Mouse (Mus musculus): ENCODE results near the gene Fam180a. TPM values are rescaled to one million over a fixed set of nuclear protein-coding genes. Genes with fewer than 3 reads are reported as not detected.

The Fam180a gene
- total and polyA plus RNA-seq, 3 experiments: not detected

DNA sequence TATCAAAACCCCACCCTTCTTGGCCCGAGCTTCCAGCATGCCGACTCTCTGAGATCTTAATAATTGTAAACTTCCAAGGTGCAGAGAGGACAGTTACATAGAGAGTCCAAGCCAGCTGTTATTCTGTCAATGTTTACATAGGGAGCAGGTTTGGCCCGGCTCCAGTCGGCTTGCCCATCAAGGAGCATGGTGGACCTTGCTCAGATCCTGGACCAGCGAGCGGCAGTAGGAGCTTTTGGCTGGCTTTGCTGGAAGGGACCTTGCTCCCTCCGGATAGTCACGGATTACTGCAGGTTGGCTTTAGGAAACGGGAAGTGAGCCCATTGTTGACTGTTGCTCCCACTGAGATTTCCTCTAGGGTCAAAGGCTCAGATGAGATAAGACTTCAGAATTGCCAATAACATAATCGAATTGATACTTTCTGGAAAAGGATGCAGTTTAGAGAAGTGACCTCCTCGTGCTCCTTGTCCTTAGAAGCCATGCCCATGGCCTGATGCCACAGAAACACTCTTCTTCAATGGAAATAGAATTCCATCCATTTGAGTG is 22.5 kb downstream of the Fam180a start:
- Histone ChIP-seq H3K4me2 (ENCODE audit: insufficient read depth, low read depth, poor library complexity, severe bottlenecking) (no peak overlapping the region), H3K27me3 (replicated peaks) (no peaks in the 10 kb centered on the region), H3K9ac (ENCODE audit: insufficient read depth, low read depth) (no peak overlapping the region), H3K79me2 (replicated peaks; ENCODE audit: control insufficient read depth, extremely low read depth, insufficient read depth, poor library complexity, severe bottlenecking) (no peaks in the 10 kb centered on the region), H3K9me3 (replicated peaks; ENCODE audit: low read length) (no peaks in the 10 kb centered on the region), H3K36me3 (replicated peaks in 1 of 2; ENCODE audit: control insufficient read depth in 1 of 2, insufficient read depth in 1 of 2, low read length in 1 of 2) (no peaks in the 10 kb centered on the region), H3K4me1 (ENCODE audit: control insufficient read depth in 1 of 2, insufficient read depth in 2 of 2) (peaks cover 0 to 12% of the 10 kb centered on the region in 2 experiments; a peak in 2 of 4 replicates), H3K27ac (ENCODE audit: insufficient read depth, low read depth) (no peak overlapping the region), H3K4me3 (replicated peaks in 1 of 3; ENCODE audit: low read depth in 2 of 3, low read length in 2 of 3, poor library complexity in 1 of 3) (no peak overlapping the region)
- no peak for DNase-seq (ENCODE audit: extremely low read depth)
- dilution Hi-C loops (cut with MboI; ENCODE audit: extremely low pct_ligation_motif_present, extremely low pct_unique_long_range_greater_than_20kb, low sequenced_read_pairs) (no loop called here), in situ Hi-C loops (cut with MboI; ENCODE audit: low pct_ligation_motif_present, low pct_unique_long_range_greater_than_20kb, low sequenced_read_pairs) (no loop called here)
- TF ChIP-seq GABPA (IDR thresholded peaks at IDR 0.05; ENCODE audit: insufficient replicate concordance, low read depth, low read length) (no peak), JUN (IDR thresholded peaks at IDR 0.05; ENCODE audit: insufficient read depth, low read depth, low read length) (no peak), SMC3 (IDR thresholded peaks at IDR 0.05; ENCODE audit: low read depth, low read length) (no peak), POLR2A (IDR thresholded peaks at IDR 0.05; ENCODE audit: low read depth, low read length) (no peak), USF2 (conservative IDR thresholded peaks at IDR 0.05; ENCODE audit: low read depth, low read length) (no peak), ZKSCAN1 (IDR thresholded peaks at IDR 0.05; ENCODE audit: borderline replicate concordance, low read depth, low read length) (no peak), MEF2A (IDR thresholded peaks at IDR 0.05; ENCODE audit: borderline replicate concordance, low read depth, low read length) (no peak), MAZ (IDR thresholded peaks at IDR 0.05; ENCODE audit: low read depth, low read length) (no peak), NELFE (IDR thresholded peaks at IDR 0.05; ENCODE audit: low read depth, low read length) (no peak), PAX5 (IDR thresholded peaks at IDR 0.05; ENCODE audit: low read length) (no peak), CHD1 (IDR thresholded peaks at IDR 0.05; ENCODE audit: low read depth, low read length) (no peak), RAD21 (IDR thresholded peaks at IDR 0.05; ENCODE audit: low read depth, low read length) (no peak), BHLHE40 (IDR thresholded peaks at IDR 0.05; ENCODE audit: low read depth, low read length) (no peak), E2F4 (IDR thresholded peaks at IDR 0.05; ENCODE audit: insufficient replicate concordance, low read depth, low read length) (no peak), ZNF384 (IDR thresholded peaks at IDR 0.05; ENCODE audit: low read depth, low read length) (no peak), ZMIZ1 (IDR thresholded peaks at IDR 0.05; ENCODE audit: low read depth, low read length) (no peak)

DNA sequence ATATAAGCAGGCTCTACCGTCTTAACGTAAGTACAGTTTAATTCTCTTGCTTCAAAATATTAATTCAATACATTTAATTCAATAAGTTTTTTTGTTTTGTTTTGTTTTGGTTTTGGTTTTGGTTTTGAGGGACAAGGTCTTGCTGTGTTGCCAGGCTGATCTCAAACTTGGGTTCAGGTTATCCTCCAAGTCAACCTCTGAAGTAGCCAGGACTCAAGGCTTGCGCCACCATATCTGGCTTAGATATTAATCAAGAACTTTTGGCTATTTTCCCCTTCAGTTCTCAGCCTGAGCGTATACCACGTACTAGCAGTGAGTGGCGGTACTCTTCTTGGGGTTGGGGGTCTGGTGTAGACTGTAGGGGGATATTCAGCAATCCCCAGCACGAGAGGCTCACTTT is 23.4 kb downstream of the Fam180a start:
- Histone ChIP-seq H3K4me2 (ENCODE audit: insufficient read depth, low read depth, poor library complexity, severe bottlenecking) (no peak overlapping the region), H3K79me2 (replicated peaks; ENCODE audit: control insufficient read depth, extremely low read depth, insufficient read depth, poor library complexity, severe bottlenecking) (no peaks in the 10 kb centered on the region), H3K4me3 (replicated peaks in 1 of 3; ENCODE audit: low read depth in 2 of 3, low read length in 2 of 3, poor library complexity in 1 of 3) (no peak overlapping the region), H3K36me3 (replicated peaks in 1 of 2; ENCODE audit: control insufficient read depth in 1 of 2, insufficient read depth in 1 of 2, low read length in 1 of 2) (no peaks in the 10 kb centered on the region), H3K9me3 (replicated peaks; ENCODE audit: low read length) (no peaks in the 10 kb centered on the region), H3K27me3 (replicated peaks) (no peaks in the 10 kb centered on the region), H3K4me1 (ENCODE audit: control insufficient read depth in 1 of 2, insufficient read depth in 2 of 2) (peaks cover 0 to 18% of the 10 kb centered on the region in 2 experiments; a peak in 2 of 4 replicates), H3K27ac (ENCODE audit: insufficient read depth, low read depth) (no peak overlapping the region), H3K9ac (ENCODE audit: insufficient read depth, low read depth) (no peak overlapping the region)
- dilution Hi-C loops (cut with MboI; ENCODE audit: extremely low pct_ligation_motif_present, extremely low pct_unique_long_range_greater_than_20kb, low sequenced_read_pairs): no loop called here
- no peak for DNase-seq (ENCODE audit: extremely low read depth)
- in situ Hi-C loops (cut with MboI; ENCODE audit: low pct_ligation_motif_present, low pct_unique_long_range_greater_than_20kb, low sequenced_read_pairs): no loop called here
- TF ChIP-seq TCF12 (IDR thresholded peaks at IDR 0.05; ENCODE audit: low read depth, low read length) (no peak), JUN (IDR thresholded peaks at IDR 0.05; ENCODE audit: insufficient read depth, low read depth, low read length) (no peak), SIN3A (IDR thresholded peaks at IDR 0.05; ENCODE audit: low read length) (no peak), POLR2A (IDR thresholded peaks at IDR 0.05; ENCODE audit: low read depth, low read length) (no peak), MYC (IDR thresholded peaks at IDR 0.05; ENCODE audit: low read depth, low read length) (no peak), GABPA (IDR thresholded peaks at IDR 0.05; ENCODE audit: insufficient replicate concordance, low read depth, low read length) (no peak), IRF4 (IDR thresholded peaks at IDR 0.05; ENCODE audit: low read depth, low read length) (no peak), NELFE (IDR thresholded peaks at IDR 0.05; ENCODE audit: low read depth, low read length) (no peak), ZKSCAN1 (IDR thresholded peaks at IDR 0.05; ENCODE audit: borderline replicate concordance, low read depth, low read length) (no peak), CTCF (conservative IDR thresholded peaks at IDR 0.05 in 1 of 2, IDR thresholded peaks at IDR 0.05 in 1 of 2; ENCODE audit: low read depth in 2 of 2, low read length in 2 of 2) (no peak), BHLHE40 (IDR thresholded peaks at IDR 0.05; ENCODE audit: low read depth, low read length) (no peak), E2F4 (IDR thresholded peaks at IDR 0.05; ENCODE audit: insufficient replicate concordance, low read depth, low read length) (no peak), UBTF (IDR thresholded peaks at IDR 0.05; ENCODE audit: low read depth, low read length) (no peak), MAFK (IDR thresholded peaks at IDR 0.05; ENCODE audit: insufficient replicate concordance, low read length) (no peak), MEF2A (IDR thresholded peaks at IDR 0.05; ENCODE audit: borderline replicate concordance, low read depth, low read length) (no peak), HCFC1 (IDR thresholded peaks at IDR 0.05; ENCODE audit: low read depth, low read length) (no peak), EP300 (IDR thresholded peaks at IDR 0.05; ENCODE audit: low read length) (no peak), MAZ (IDR thresholded peaks at IDR 0.05; ENCODE audit: low read depth, low read length) (no peak), CHD2 (IDR thresholded peaks at IDR 0.05; ENCODE audit: low read length) (no peak), NRF1 (IDR thresholded peaks at IDR 0.05; ENCODE audit: low read depth, low read length) (no peak)
